Mouse (Mus musculus) thymus, postnatal 36 days (tissue): Measurements from ENCODE around the gene Hip1r.
A peak's percentile ranks its signal among the peaks of the same experiment; 100 is the strongest.

Experiments
- DNase-seq, 2 experiments: peaks; one replicate each; pipeline ENCODE4 v3.0.0; 2022; ENCODE audit warnings: mixed read lengths in 2 of 2

Gene Hip1r

DNA sequence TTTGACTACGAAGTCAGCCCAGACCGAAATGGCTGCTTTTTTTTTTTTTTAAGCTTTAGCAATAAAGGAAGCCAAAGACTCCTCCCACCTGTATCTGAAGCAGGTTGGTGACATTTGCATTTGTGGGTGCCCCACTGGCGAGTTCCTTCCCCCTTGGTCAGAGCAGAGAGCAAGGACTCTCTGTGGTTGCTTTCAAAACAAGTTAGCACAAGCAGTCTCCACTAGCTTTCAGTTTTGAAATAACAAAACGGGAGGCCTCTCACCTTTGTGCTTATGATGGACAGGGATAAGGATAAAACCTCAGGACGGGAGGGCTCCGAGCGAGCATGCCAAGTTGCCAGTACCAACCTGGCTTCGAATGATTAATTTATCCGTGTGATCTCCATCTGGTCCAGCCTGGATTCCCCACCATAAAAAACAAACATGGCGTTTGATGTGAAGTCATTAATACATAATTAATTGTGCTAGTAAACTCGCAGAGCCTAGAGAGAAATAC, 1.2 kb downstream of the Hip1r start:
- no peak for DNase-seq

DNA sequence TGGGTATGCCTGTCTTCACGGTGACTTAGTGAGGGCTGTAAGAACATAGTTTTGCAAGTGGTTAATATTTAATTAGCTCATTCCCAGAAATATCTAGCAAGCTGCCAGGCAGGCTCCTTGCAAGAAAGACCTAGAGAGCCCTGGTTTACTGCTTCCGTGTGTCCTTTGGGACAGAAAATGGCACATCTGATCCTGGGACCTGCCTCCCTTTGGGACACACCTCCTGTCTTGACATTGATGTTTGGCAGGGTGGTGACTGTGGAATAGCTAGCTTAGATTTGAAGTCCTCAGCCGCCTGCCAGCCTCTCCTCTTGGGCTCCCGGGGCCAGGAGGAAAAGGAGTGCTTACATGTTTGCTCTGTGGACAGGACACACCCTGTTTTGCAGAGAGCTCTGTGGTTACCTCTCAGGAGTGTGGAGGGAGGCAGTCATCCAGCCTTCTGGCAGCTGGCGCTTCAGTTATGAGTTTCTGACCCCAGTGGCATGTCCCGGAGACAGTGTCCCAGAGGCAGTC, 2.3 kb downstream of the Hip1r start:
- no peak for DNase-seq

DNA sequence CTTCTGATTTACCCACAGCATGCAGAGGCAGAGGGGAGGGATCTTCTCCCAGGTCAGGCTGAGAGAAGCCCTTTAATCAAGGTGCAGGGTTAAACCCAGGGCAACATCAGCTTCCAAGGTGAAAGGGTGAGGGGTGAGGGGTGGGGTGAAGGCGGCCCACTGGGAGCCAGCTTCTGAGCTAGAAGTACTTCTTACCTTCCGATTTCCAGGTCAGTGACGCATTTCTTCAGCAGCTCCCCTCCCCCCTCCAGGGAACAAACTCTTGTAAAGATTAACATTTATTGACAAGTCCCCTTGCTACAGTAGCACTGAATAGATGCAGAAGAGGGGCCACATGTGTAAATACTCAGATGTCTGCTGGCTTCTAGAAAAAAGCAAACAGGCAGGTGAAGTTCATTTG, 3.8 kb downstream of the Hip1r start:
- DNase-seq = no peak

DNA sequence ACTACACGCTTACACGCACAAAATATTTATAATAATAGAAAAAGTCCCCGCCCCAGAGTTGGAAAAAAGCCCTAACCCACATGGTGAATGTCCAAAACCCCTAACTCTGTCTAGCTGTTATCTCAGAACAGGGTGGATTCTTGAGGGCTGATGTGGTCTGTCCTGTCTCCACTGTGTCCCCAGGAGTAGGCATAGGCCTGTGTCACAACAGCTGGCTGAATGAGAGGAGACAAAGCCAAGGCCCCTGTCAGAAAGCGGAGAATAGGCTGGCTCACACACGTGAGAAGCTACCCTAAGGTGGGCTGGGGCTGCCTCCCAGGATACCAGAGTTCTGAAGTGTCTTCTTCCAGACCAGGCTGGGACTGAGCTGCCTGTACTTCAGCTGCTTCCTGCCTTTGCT, 4.7 kb downstream of the Hip1r start:
- DNase-seq = no peak

DNA sequence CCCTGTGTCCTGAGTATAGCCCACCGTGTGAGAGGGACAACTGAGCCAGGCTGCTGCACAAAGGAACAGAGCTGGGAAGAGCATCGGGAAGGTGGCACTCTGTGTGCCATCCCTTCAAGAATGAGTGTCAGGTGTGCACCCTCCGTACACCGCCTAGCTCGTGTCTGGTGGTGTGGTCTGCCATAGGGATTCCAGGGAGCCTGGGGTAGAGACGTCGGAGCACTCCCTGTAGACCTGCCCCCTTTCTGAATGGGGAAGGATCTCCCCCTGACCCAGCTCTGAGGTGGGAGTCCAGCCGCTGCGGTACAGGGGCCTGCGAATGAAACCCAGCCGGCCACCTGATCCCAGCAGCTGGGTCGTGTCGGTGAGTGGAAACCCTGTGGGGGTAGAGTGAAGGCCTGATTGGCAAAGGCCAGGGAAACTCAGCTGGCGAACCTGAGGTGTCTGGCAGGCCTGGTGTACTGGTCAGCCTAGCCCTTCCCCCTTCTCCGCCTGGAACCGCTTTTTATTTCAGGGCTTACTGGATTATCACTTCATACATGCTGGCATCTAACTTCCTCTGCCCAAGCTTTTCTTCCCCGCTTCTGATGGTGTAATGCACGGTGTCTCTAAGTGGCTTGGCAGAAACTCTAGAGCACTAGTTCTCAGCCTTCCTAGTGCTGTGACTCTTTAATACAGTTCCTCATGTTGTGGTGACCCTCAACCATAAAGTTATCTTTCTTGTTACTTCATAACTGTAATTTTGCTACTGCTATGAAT, 6.0 kb downstream of the Hip1r start:
- no peak for DNase-seq

DNA sequence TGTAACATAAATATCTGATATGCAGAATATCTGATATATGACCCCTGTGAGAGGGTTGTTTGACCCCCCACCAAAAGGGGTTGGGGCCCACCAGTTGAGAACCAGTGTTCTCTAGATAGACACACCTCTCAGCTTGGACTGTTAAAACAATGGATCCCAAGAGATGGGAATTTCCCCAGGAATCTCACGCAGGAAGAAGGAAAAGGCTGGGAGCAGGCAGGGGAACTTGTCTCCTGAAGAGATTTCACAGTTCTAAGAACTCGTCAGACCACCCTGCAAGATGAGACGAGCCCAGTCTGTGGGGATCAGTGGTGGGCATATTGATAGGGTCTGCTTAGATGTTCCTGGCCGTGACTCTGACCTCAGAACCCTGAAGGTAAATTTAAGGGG, 6.5 kb downstream of the Hip1r start:
- DNase-seq = no peak

DNA sequence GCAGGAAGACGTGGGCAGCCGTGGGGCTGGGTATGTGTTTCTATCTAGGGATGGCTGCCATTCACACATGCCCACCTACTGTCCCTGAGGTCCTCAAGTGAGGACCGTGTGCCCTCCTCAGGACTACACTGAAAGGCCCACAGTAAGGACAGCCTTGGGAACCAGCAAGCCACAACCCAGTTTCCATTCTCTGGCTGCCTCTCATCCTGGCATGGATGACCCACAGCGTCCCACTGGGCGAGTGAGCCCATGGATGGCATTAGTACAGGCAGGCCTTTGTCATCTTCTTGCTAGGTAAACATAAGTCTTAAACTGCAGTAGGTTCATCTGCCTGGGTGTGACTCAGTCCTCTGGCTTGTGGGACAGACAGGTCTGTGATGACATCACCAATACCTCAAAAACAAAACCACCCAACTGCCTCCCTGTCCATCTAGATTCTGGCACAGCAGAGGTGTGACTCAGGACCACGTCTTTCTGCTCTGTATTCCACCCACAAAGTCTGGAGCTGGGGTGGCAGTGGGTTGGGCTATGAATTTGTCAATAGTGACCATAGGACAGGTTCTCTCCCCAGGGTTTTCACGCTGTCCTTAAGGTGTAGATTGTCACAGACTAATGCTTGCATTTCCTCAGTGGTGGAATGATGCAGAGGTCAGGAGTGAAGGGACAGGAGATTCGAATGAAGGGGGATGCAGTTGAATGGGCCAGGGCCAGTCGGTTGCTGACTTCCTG, 7.3 kb downstream of the Hip1r start:
- no peak for DNase-seq

DNA sequence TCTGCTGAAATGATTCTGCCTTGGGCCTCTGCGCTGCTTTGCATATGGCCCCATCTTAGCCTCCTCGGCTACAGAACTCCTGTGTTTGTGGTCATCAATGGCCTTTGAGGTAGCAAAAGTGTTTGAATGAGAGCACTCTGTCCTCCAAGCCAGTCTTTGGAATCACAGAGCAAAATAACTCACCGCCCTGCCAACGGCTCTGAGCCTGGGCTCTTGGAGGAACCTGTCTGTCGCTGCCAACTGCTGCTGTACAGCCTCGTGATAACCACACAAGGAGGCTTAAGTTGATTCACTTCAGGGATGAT, 7.8 kb downstream of the Hip1r start:
- no peak for DNase-seq

DNA sequence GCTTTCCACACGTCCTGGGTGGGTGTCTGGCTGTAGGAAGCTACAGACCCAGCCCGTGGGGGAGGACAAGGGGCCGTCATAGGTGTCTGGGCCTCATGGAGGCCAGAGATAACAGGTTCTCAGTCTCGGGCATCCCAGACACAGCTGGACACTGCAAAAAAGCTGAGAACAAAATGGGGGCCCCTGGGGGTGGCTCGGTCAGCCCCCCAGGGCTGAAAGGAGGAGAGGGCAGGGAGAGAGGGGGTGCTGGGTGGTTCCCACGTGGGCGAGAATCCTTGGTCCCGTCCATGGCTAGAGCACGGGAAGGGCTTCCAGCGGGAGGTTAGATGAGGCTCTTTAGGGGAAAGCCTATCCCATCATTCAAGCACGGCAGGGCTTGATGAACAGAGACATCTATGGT, 9.4 kb downstream of the Hip1r start:
- no peak for DNase-seq

DNA sequence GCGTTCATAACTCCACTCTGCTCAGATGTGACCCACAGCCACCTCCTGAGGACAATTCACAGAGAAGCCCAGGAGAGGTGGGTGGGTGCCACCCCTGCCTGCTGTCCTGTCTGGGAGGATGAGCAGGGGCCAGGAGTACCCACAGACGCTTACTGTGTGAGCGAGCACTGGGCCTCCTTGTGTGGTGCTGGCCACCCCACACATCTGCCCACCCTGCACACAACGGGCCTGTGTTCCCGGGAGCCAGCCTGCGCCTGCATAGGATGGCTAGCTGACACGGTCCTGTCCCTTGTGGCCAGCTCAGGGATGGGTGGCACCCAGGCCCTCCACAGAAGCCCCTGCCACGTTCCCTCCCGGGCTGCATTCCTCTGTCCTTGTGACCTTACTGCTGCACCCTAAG, 12.0 kb downstream of the Hip1r start:
- DNase-seq = no peak

DNA sequence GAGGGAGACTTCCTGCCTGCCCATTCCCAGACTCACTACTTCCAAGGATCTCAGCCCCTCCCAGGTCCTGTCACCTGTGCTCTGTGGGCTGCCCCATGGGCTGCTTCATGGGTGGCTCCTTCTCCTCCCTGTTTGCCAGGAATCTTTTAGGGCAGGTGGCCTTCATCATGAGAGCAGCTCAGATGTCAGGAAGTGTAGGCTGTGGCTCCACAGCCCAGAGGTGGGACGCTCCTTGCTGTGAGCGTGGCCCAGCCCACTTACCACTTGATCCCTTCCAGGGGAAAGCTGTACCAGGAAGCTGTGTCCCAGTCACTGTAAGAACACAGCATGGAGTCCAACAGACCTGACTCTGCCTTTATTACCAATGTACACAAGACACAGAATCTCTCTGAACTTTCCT, 13.5 kb downstream of the Hip1r start:
- DNase-seq = no peak

DNA sequence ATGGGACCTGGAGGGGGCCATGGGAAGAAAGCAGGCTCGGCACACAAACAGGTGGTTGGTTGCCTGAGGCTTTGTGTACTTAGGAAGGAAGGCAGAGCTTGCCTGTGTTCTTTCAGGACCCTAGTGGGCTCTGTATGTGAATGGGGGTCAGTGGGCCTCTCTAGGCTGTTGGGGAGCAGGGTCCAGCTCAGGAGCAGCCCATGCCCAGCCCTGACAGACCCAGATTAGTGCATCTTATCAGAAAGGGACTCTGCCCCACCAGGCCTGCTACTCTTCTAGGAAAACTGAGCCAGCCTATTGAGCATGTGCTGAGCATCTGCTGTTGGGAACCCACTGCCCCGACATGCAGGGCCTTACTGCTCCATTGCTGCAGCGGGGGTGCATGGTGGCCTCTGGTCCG, 14.1 kb downstream of the Hip1r start:
- DNase-seq = no peak

DNA sequence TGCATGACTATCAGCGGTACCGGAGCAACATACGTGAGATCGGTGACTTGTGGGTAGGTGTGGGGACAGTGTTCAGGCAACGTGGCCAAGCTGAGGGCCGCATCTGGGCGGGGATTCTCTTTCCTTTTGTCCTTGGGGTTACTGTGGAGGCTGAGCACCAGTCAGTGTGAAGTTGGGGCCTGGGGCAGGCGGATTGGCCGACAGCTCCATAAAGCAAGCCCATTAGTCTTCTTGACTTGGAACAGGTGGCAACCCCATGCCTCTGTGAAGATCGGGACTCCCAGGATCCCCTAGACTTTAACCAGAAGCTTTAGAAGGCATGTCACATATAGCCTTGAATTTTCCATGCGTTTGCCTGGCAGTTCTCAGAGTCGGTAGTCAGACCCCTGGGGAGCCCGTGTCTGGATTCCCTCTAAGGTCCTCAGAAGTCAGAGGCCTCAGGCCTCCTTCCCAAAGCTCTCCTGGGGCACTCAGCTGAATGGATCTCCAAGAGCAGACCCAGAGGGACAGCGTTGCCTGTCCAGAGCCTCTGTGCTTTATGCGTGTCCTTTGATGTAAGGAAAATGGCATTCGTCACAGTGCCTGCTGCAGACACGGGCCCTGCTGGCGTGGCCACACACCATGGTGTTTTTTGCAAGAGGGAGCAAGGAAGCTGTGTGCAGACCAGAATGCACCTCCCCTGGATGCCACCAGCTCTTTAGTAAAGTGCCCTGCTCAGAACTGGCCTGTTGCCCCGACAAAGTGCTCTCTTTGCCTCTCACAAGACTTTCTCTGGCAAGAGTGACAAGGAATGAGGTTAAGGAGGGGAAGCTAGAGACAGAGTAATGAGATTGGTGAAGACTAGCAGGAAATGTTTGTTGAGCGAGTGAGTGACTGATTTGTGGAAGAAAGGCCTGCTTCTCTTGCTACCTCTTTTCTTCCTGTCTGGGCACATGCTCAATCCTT, 16.8 kb downstream of the Hip1r start:
- DNase-seq = no peak

DNA sequence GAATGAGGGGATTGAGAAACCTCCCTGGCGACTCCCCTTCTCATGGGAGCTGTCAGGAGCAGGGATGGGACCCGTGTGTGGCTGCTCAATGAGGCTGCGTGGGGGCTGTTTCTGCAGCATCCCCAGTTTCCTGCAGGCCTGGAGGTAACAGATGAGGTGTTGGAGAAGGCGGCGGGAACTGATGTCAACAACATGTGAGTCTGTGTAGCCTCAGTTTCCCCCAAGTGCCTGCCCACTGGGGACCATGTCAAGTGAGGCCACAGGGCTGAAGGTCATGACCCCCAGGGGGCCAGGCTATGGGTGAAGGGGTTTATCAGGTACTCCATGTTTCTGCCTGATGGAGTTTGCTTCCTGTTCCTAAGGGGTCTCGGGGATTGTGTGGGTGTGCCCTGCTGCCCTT, 17.9 kb downstream of the Hip1r start:
- no peak for DNase-seq

DNA sequence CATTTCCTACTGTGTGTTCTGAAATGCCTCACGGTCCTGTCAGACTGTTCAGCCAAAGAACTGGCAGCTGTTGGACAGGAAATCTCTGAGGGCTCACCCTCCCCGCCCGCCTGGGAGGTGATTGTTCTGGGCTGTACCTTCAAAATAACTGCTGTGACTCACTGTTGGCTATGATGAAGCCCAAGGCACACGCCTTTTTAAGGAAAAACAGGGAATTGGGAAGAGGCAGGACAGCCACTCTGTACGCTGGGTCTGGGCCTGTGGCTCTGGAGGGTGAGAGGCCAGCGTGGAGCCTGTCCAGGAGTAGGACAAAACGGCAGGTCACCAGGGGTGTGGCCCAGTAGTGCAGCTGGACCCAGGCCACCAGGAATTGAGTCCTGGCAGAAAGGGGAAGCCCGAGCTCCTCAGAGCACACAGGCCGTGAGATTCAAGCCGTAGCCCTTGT, 18.8 kb downstream of the Hip1r start:
- DNase-seq = no peak

DNA sequence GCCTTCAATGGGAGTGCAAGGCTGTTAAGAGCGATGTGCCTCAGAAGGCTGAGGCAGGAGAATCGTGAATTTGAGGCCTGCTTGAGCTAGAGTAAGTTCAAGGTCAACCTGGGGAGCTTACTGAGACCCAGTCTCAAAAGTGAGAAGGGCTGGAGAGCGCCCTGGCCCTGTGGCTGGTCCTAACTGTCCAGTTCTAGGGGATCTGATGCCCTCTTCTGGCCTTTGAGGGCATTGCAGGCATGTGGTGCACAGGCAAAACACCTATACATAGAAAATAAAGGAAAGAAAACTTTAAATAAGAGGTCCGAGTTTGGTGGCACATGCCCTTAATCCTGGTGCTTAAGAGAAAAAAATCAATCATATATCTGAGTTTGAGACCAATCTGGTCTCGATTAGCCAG, 19.4 kb downstream of the Hip1r start:
- DNase-seq = peak; percentile 66 to 73

DNA sequence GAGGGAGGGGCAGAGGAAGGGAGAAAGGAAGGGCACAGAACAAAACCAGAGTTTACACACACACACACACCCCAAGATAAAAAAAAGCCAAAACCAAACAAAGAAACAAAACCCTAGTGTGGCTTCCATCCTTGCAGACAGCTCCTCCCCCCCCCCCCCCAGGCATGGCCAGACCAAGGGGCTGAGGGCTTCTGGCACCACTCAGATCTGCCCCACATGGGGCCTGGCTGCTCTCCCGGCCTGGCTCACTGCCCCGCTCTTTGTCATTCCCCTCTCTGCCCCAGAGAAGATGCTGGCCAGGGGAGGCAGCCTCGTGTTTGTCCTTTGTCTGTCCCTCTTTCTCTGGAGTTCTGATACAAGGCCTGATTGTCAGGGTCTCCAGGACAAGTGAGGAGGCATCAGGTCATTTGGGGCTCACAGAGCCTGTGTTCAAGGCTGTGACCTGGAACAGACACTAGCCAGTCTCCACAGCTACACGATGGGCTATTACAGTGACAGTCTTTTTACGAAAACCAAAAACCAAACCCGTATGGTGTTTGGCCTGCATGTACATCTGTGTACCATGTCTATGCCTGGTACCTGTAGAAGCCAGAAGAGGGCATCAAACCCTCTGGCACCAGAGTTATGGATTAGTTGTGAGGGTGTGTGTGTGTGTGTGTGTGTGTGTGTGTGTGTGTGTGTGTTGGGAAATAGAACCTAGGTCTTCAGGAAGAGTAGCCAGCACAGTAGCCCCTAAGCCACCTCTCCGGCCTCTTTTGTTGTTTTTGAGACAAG, 20.0 kb downstream of the Hip1r start:
- DNase-seq = no peak

DNA sequence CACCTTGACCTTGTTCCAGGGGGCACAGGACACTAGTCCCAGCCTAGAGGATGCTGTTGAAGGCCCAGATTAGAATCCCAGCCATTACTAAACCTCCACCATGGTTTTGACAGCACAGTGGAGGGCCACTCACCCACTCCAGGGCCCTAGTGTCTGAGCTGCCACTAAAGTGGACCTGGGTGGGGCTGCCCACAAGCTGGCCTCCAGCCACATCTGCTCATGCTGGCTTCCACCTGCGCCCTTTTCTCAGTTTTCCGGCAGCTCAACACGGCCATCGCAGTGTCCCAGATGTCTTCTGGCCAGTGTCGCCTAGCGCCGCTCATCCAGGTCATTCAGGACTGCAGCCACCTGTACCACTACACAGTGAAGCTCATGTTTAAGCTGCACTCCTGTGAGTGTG, 21.0 kb downstream of the Hip1r start:
- no peak for DNase-seq

DNA sequence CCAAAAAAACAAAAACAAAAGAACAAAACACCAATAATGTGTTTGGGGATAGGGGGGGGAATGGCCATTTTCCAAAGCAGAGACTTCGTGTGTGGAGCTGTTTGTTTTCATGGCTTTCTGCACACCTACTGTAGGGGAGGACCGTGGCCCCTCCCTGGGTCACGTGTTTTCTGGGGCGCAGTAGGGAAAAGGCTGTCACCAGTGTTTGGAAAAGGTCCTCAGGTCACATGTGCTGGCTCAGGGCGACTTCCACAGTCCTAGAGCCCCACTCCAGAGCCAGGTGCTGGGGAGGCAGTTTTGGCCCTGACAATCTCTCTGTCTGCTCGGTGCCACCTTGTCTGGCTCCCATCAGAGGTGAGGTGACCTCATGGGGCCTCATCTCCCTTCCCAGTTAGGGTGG, 22.0 kb downstream of the Hip1r start:
- no peak for DNase-seq

DNA sequence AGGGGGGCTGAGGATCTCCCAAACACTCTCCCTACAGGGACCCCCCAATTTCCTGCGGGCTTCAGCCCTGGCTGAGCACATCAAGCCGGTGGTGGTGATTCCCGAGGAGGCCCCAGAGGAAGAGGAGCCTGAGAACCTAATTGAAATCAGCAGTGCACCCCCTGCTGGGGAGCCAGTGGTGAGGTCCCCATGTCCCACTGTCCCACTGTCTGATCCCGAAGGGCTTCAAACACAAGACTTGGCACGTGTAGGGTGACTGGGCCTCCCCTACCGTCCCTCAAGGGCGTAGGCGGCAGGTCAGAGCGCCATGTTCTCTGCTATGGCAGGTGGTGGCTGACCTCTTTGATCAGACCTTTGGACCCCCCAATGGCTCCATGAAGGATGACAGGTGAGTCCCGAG, 22.8 kb downstream of the Hip1r start:
- DNase-seq = peak; percentile 29 to 49

DNA sequence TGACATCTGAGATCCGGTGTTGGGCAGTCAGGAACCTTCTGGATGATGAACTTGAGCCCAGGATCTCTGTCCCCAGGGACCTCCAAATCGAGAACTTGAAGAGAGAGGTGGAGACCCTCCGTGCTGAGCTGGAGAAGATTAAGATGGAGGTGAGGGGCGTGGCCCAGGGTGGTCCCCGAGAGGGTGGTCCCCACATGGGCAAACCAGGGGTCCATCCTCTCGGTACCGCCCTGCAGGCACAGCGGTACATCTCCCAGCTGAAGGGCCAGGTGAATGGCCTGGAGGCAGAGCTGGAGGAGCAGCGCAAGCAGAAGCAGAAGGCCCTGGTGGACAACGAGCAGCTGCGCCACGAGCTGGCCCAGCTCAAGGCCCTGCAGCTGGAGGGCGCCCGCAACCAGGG, 23.3 kb downstream of the Hip1r start:
- DNase-seq = no peak

DNA sequence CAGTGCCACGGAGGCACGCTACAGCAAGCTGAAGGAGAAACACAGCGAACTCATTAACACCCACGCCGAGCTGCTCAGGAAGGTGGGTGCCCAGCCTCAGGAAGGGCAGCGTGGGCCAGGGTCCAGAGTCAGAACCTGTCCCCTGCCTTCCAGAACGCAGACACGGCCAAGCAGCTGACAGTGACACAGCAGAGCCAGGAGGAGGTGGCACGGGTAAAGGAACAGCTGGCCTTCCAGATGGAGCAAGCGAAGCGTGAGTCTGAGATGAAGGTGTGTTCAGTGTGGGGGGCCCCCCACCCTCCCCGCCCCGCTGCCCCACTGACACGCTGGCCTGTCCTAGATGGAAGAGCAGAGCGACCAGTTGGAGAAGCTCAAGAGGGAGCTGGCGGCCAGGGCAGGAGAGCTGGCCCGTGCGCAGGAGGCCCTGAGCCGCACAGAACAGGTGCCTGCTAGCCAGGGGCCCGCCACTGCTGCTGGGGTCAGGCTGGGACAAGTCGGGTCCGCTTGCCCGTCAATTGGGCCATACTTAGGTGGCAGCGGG, 23.9 kb downstream of the Hip1r start:
- no peak for DNase-seq
